Mouse (Mus musculus) G1E (cell line): ENCODE results near the gene Fxyd3. TPM values are rescaled to one million over a fixed set of nuclear protein-coding genes. Genes with fewer than 3 reads are reported as not detected.

Experiments
- ATAC-seq: 2 replicates; pipeline ENCODE4 v1.8.0; 2016; ENCODE audit warnings: mild to moderate bottlenecking; ENCODE audit not compliant: insufficient number of reproducible peaks, poor library complexity, low FRiP score, severe bottlenecking; ENCODE audit errors: extremely low read depth
- DNase-seq: peaks from one replicate; pipeline ENCODE4 v3.0.0; 2012; ENCODE audit warnings: low spot score
- H3K27me3 ChIP-seq: 2 replicates; pipeline ENCODE4 v1.6.1; 2012; ENCODE audit warnings: mild to moderate bottlenecking, low read length, inconsistent platforms; ENCODE audit not compliant: insufficient read depth
- H3K36me3 ChIP-seq: replicated peaks from 2 replicates; pipeline ENCODE3; 2012; ENCODE audit warnings: mild to moderate bottlenecking, inconsistent platforms
- H3K4me1 ChIP-seq: 2 replicates; pipeline ENCODE4 v1.6.1; 2012; ENCODE audit warnings: low read depth, low read length, inconsistent platforms, mixed read lengths; ENCODE audit not compliant: insufficient read depth
- H3K4me3 ChIP-seq: 2 replicates; pipeline ENCODE4 v1.5.1; 2012; ENCODE audit warnings: low read depth, mild to moderate bottlenecking, inconsistent platforms, low read length, moderate library complexity, mixed read lengths
- H3K9me3 ChIP-seq: replicated peaks from 2 replicates; pipeline ENCODE4 v1.6.1; 2012; ENCODE audit warnings: inconsistent platforms
- CTCF ChIP-seq: IDR thresholded peaks from 2 replicates; pipeline ENCODE4 v1.5.1; 2012; ENCODE audit warnings: low read depth, low read length, inconsistent platforms, mixed read lengths
- GATA1 ChIP-seq: IDR thresholded peaks from 2 replicates; pipeline ENCODE4 v1.6.1; 2012; ENCODE audit warnings: borderline replicate concordance, low read length, inconsistent platforms, mixed read lengths
- GATA2 ChIP-seq: IDR thresholded peaks from 2 replicates; pipeline ENCODE4 v1.6.1; 2012; ENCODE audit warnings: low read depth, low read length, inconsistent platforms, borderline replicate concordance
- POLR2AphosphoS5 ChIP-seq: IDR thresholded peaks from 2 replicates; pipeline ENCODE4 v1.6.1; 2012; ENCODE audit warnings: low read depth, low read length, inconsistent platforms; ENCODE audit not compliant: insufficient replicate concordance
- TAL1 ChIP-seq: conservative IDR thresholded peaks from 2 replicates; pipeline ENCODE4 v1.6.1; 2012; ENCODE audit warnings: low read depth, low read length, inconsistent platforms, mixed read lengths
- polyA plus RNA-seq: library from polyadenylated mRNA; stranded (reverse); fragments of >175 nt; gene quantifications from 2 replicates; pipeline ENCODE4 v1.2.3, GENCODE M21; 2012
- total RNA-seq, 2 experiments: library from RNA; stranded (forward) in 1 of 2; stranded (reverse) in 1 of 2; fragments of 200-1000 nt in 1 of 2; fragments of >200 nt in 1 of 2; fragmentation: Nextera tagmentation in 1 of 2; gene quantifications; 2 replicates each; pipeline ENCODE4 v1.2.3; 2014 to 2017

Fxyd3 gene
- total and polyA plus RNA-seq, 3 experiments = 0.16 TPM; not detected in 2

GRCm38 (mm10) chr7:31050487-31050886, 26.0 kb downstream of the Fxyd3 start:
- Histone ChIP-seq H3K36me3 (no peaks in the 10 kb centered on the region), H3K27me3 (peaks cover 4% of the 10 kb centered on the region; the same call in 1 of the 2 replicates), H3K4me3 (no peak overlapping the region), H3K4me1 (no peaks in the 10 kb centered on the region), H3K9me3 (peaks cover 34% of the 10 kb centered on the region)
- TF ChIP-seq POLR2AphosphoS5 = no peak
- no peak for TF ChIP-seq TAL1
- no peak for TF ChIP-seq GATA1
- TF ChIP-seq CTCF = no peak
- no peak for TF ChIP-seq GATA2
- no peak for DNase-seq
- no peak for ATAC-seq

DNA sequence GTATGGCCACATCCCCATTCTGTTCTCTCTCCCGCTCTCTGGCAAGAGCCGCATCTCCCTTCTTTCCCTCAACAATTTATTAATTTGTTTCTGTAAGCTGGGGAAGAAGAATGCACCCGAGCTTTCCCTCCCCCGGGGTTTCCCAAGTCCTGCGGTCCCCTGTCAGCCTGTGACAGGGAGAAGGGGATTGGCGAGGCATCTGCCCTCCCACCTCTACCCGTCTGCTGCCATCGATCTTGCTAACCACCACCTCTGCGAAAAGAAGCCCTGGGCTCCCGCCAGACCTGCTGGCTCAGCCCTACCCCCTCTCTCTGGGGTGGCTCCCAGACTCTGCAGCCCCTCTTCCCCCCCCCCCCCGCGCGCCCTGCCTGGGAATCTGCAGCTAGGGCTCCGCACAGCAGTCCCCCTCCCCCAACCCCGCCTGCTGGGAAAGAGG, 26.6 kb downstream of the Fxyd3 start:
- no peak for TF ChIP-seq GATA2
- no peak for TF ChIP-seq CTCF
- TF ChIP-seq POLR2AphosphoS5 = no peak
- TF ChIP-seq GATA1 = no peak
- TF ChIP-seq TAL1 = no peak
- Histone ChIP-seq H3K4me3 (no peak overlapping the region), H3K9me3 (peaks cover 32% of the 10 kb centered on the region), H3K36me3 (no peaks in the 10 kb centered on the region), H3K27me3 (peaks cover 4% of the 10 kb centered on the region; the same call in 1 of the 2 replicates), H3K4me1 (no peaks in the 10 kb centered on the region)
- ATAC-seq = no peak
- DNase-seq = no peak

GRCm38 (mm10) chr7:31049135-31049845, 27.2 kb downstream of the Fxyd3 start:
- Histone ChIP-seq H3K4me3 (no peak overlapping the region), H3K27me3 (peaks cover 4% of the 10 kb centered on the region; the same call in 1 of the 2 replicates), H3K4me1 (no peaks in the 10 kb centered on the region), H3K9me3 (peaks cover 27% of the 10 kb centered on the region), H3K36me3 (no peaks in the 10 kb centered on the region)
- TF ChIP-seq GATA1 = no peak
- no peak for TF ChIP-seq GATA2
- no peak for TF ChIP-seq CTCF
- no peak for TF ChIP-seq TAL1
- no peak for TF ChIP-seq POLR2AphosphoS5
- DNase-seq = no peak
- ATAC-seq = no peak

GRCm38 (mm10) chr7:31042431-31042910, 34.0 kb downstream of the Fxyd3 start, which contains the start of gene Fxyd5:
Gene Fxyd5, minus strand, starts transcription at chr7:31042481.
- TF ChIP-seq GATA1 (no peak), POLR2AphosphoS5 (no peak), CTCF (no peak), TAL1 (no peak), GATA2 (no peak)
- DNase-seq (no peak), ATAC-seq (no peak)
- no peaks in the 10 kb centered on the region for H3K36me3 ChIP-seq
- no peak within 1 kb of the TSS for H3K4me3 ChIP-seq
- peaks cover 17% of the 10 kb centered on the region for H3K9me3 ChIP-seq
- no peaks in the 10 kb centered on the region for H3K4me1 ChIP-seq
- H3K27me3 ChIP-seq = no peaks in the 10 kb centered on the region

- no peak overlapping the region for H3K4me3 ChIP-seq
- no peaks in the 10 kb centered on the region for H3K4me1 ChIP-seq
- peaks cover 17% of the 10 kb centered on the region for H3K9me3 ChIP-seq
- DNase-seq (no peak), ATAC-seq (no peak)
- TF ChIP-seq GATA2 = no peak
- no peak for TF ChIP-seq POLR2AphosphoS5
- no peak for TF ChIP-seq CTCF
- TF ChIP-seq GATA1 = no peak
- TF ChIP-seq TAL1 = no peak
- H3K36me3 ChIP-seq = no peaks in the 10 kb centered on the region
- no peaks in the 10 kb centered on the region for H3K27me3 ChIP-seq
These were observed 34.7 kb downstream of the Fxyd3 start for GRCm38 (mm10) chr7:31041662-31042315.

DNA sequence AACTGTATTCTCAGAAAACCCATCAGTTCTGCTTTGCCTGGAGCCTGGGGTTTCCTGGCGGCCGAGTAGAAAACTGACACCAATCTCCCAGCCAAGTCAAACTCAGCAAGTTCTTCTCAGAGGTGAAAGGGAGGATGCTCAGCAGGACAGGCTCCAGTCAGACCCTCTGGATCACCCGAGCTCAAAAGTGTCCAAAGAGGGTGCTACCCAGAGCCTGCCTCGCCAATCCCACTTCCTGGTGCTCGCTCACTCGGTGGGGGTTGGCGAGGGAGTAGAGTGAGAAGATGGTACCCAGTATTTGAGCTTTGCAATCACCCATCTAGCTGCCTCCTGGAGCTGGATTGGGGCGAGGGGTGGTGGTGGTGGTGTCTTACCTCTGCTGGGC, 35.5 kb downstream of the Fxyd3 start:
- TF ChIP-seq CTCF = no peak
- TF ChIP-seq POLR2AphosphoS5 = no peak
- no peak for TF ChIP-seq GATA2
- TF ChIP-seq TAL1 = no peak
- DNase-seq (no peak), ATAC-seq (no peak)
- no peaks in the 10 kb centered on the region for H3K4me1 ChIP-seq
- H3K36me3 ChIP-seq = no peaks in the 10 kb centered on the region
- peaks cover 17% of the 10 kb centered on the region for H3K9me3 ChIP-seq
- no peaks in the 10 kb centered on the region for H3K27me3 ChIP-seq
- no peak overlapping the region for H3K4me3 ChIP-seq
